Mouse (Mus musculus) small intestine, adult 2 months (tissue): ENCODE results near the gene Rassf5.
"Not testable (repeated sequence)": the region's sequence is repeated elsewhere in the genome, so short reads cannot be mapped to it uniquely, and the experiment has no call there.

Experiments
- CTCF ChIP-seq: fragments of 200-500 bp; IDR thresholded peaks from 2 replicates; pipeline ENCODE4 v1.5.1; 2012; ENCODE audit warnings: low read depth, mild to moderate bottlenecking, control low read depth, inconsistent platforms, low read length, moderate library complexity, mixed read lengths; ENCODE audit not compliant: insufficient replicate concordance, insufficient read length; ENCODE audit errors: extremely low read depth
- POLR2A ChIP-seq: fragments of 200-500 bp; IDR thresholded peaks from 2 replicates; pipeline ENCODE4 v1.6.1; 2012; ENCODE audit warnings: low read depth, mild to moderate bottlenecking, control low read depth, inconsistent platforms, low read length, moderate library complexity

- TF ChIP-seq CTCF, POLR2A: not testable (repeated sequence)
Measured at GRCm38 (mm10) chr1:131252516-131253250, 7.6 kb upstream of the Rassf5 start.
